Mouse (Mus musculus) right cerebral cortex, adult 2 months (tissue): ENCODE data around the gene Lnx2.

Experiments used
- DNase-seq, 2 experiments: peaks; one replicate each; pipeline ENCODE4 v3.0.0; 2021 to 2022; ENCODE audit warnings: low spot score in 2 of 2

Lnx2 gene

DNA sequence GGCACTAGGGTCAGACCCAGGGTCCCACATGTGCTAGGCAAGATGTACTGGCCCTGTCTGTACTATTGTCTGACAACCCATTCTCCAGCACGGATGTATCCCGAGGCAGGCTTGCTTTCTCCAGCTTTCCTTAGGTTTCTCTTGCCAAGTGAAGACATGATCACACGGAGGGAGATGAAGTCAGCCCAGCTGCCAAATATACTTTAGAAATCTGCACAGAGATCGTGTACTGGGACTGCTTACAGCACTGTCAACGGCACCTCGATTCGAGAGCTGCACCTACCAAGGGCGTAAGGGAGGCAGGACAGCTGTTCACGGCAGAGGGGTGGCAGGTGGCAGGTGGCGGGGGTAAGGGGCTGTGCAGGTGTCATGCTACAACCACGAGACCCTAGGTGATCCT lies 55.8 kb downstream of the Lnx2 start:
- no peak for DNase-seq

DNA sequence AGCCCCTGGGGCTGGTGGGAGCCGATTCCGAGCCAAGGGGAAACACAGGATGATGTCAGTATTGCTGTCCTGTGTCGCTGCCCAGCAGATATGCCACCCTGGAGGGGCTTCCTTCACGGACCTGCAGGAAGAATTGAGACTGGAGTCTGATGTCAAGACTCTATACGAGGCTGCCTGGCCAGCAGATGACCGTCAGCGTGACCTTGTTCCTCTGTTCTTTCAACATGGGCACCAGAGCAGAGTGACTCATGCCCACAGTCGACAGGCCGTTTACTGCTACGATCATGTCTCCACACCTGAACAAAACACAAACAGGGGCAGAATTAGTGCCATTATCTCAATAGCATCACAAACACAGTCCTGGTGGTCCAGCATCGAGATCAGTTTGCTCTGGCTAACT lies 57.6 kb downstream of the Lnx2 start:
- no peak for DNase-seq

DNA sequence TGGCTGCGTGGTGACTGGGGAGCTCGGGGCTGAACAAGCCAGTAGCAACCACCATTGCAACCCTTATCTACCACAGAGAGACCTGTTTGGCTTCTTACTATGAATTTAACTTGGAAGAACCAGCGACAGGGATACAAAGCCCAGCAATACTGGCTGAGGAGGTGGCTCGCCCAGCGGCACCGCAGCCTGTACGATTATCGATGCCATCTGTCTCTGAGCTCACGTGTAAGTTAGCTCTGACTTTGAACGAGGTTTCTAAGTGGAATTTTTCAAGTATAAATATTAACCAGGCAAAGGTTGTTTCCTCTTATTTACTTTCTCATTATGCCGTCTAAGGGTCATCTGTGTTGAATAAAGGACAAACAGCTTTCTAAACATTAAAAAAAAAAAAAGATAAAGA lies 58.9 kb downstream of the Lnx2 start:
- DNase-seq: no peak

GRCm38 (mm10) chr5:147016622-147017021 lies 59.8 kb downstream of the Lnx2 start:
- no peak for DNase-seq

DNA sequence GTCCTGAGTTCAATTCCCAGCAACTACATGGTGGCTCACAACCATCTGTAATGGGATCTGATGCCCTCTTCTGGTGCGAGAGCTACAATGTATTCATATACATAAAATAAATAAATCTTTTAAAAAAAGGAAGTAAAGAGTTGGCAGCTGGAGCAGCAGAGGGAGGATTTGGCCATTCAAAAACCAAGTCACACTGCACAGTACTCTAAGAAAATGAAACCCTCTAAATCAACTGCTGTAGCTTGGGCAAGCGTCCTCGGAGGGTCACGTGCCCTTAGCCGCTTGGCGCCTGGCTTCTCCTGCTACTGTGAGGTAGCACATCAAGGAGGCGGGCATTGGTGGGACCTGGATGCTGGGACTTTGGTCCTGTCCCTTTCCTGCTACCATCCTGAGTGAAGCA lies 61.2 kb downstream of the Lnx2 start:
- DNase-seq: no peak

GRCm38 (mm10) chr5:147013845-147014244 lies 62.5 kb downstream of the Lnx2 start:
- DNase-seq: no peak

DNA sequence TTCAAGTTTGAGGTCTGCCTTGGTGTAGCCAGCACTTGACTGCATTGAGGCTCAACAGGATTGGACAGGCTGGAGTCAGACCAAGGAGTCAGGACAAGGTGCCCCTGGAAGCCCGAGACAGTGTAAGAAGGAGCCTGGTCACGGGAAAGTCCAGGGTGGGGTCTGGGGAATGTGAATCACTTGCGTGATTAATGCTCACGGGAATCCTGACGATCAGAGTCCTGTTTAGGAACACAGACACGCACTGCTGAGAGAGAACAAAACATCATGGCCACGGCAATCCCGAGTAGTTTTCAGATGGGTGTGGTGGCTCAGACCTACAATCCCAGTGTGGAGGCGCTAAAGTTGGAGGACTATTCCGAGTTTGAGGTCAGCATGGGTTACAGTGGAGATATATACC lies 65.1 kb downstream of the Lnx2 start:
- no peak for DNase-seq

- no peak for DNase-seq
Observed at GRCm38 (mm10) chr5:147003303-147003702, 73.1 kb downstream of the Lnx2 start.

DNA sequence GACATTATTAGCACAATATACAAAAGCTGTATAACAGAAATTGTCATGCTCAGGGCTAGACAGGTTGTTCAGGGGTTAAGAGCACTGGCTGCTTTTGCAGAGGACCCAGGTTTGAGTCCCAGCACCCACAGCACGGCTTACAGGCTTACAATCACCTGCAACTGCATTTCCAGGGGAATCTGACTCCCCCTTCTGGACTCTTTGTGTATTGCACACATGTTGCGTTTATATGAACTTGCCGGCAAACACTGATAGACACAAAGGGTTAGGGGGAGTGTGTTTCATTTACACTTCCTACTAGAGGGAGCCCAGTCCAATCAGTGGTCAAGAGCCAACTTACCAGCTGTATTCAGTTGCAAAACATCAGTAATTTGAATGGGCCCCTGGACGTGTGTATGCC lies 75.1 kb downstream of the Lnx2 start:
- DNase-seq: no peak

DNA sequence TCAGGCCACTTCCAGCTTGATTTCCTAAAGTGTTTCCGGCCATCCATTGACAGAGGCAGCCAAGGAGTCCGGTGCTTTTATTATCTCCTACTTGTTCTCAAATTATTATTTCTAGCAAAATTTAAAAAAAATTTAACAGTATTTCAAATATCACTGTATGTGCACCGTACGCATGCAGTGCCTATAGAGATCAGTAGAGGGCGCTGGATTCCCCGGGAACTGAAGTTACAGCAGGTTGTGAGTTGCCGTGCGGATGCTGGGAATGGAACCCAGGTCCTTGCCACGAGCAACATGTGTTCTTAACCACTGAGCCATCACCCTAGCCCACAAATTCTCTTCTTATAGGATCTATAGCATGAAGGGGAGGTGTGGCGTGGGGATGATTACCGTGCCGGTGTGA lies 77.6 kb downstream of the Lnx2 start:
- DNase-seq: no peak

GRCm38 (mm10) chr5:146996812-146997211 lies 79.6 kb downstream of the Lnx2 start:
- DNase-seq: no peak

- DNase-seq: no peak
Observed at GRCm38 (mm10) chr5:146994973-146995372, 81.4 kb downstream of the Lnx2 start.

GRCm38 (mm10) chr5:146993509-146993908 lies 82.9 kb downstream of the Lnx2 start:
- peak in 1 of 2 experiments; percentile 15 for DNase-seq

DNA sequence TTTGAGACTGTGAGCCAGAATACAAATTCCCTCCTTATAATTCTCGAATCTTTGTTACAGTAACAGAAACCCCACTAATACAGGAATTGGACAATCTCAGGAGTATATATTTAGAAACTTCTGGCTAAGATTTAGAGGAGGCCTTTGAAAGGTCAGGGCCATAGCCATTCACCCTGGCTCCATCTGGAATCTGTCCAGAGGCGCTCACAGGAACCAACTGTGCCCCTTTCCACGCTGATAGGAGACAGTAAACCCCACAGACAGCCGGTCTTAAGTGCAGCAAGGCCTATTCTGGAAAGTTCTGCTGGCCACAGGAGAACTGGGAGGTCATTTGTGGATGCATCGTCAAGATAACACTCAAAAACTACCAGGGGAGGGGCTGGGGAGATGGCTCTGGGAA lies 87.3 kb downstream of the Lnx2 start:
- DNase-seq: no peak

- DNase-seq: no peak
Observed at GRCm38 (mm10) chr5:146987588-146987987, 88.8 kb downstream of the Lnx2 start.

GRCm38 (mm10) chr5:146985725-146986433 lies 90.5 kb downstream of the Lnx2 start:
- DNase-seq: no peak

- peak; percentile 59 to 70 for DNase-seq
Observed at GRCm38 (mm10) chr5:146983216-146983615, 93.2 kb downstream of the Lnx2 start.

DNA sequence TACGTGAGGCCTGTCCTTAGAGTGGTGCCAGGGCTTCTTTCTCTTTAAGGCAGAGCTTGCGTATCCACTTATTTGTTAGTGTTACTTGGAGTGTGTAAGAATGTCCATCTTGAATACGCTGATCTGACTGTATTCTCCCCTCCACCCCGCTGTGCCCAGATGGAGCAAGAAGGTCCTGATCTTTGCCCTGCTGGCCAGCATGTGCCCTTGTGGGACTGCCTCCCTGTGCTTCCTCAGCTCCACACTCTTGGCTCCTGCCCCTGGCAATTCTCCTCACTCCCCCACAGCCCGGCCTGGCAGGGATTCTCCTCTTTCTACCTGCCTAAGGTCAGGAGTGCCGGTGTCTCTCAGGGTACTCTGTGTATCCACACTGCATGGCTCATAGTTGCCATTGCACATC lies 95.0 kb downstream of the Lnx2 start:
- DNase-seq: no peak

GRCm38 (mm10) chr5:146974781-146975123 lies 101.6 kb downstream of the Lnx2 start:
- DNase-seq: no peak

- no peak for DNase-seq
Observed at GRCm38 (mm10) chr5:146973858-146974780, 102.3 kb downstream of the Lnx2 start.

DNA sequence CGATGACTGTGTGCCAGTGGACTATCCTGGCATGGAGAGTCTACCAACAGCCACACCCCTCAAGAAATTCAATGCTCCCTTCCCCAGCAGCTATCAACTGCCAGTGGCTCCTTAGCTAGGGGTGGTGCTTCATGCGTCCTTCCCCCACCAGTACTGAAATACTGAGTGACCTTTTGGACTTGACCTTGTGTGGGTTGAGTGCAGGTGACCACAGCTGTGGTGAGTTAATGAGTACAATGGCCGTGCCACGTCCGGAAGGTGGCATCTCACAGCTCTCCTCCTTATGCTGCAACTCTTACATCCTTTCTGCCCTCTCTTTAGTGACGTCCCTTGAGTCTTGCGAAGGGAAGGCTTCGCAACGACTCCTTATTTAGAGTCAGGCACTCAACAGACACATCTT lies 103.0 kb downstream of the Lnx2 start:
- DNase-seq: no peak

DNA sequence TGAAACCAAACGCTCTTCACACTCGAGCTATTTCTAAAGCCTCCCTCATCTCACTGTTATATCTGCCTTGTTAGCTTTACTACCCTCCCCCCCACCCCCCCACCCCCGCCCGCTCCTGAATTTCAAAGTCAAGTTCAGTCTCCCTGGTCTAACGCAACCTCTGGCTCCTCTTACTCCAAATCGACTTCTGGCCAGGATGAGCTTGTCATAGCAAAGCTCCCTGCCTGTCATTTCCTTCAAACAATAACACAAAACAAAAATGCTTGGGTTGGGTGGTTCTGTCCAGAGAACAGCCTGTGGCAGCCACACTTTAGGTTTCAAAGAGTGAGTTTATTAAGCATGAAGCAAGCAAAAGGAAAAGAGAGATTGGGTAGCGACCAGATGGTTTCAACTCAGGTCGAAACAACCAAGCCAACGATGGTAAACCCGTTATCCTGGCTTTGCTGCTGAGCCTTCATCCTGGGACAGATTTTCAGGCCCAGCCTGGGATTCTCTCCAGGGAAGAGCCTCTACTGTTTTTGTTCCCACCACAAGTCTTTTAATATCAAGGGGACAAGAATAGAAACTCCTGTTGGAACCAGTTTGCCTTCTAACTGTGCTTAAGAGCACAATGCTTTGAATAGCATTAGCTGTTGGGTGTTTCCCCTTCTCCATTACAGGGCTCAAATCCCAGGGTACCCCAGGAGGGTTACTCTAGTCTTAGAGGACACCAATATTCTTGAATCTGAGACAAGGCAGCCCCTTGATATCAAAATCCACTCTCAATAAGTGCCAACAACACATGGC lies 104.4 kb downstream of the Lnx2 start:
- DNase-seq: no peak
